Mouse (Mus musculus) neural tube, embryonic 15.5 days (tissue): Measurements from ENCODE around the gene Guf1. TPM values are rescaled to one million over a fixed set of nuclear protein-coding genes. Genes with fewer than 3 reads are reported as not detected.

Experiments used
- ATAC-seq: fragments of 200-750 bp; cut with Nextera tagmentation; 2 replicates; pipeline ENCODE4 v1.8.0; 2017; ENCODE audit warnings: mild to moderate bottlenecking, moderate TSS enrichment, moderate library complexity; ENCODE audit not compliant: low FRiP score
- H3K27ac ChIP-seq: fragments of 300-500 bp; sonication (generic); replicated peaks from 2 replicates; pipeline ENCODE4 v1.5.1; 2015; ENCODE audit warnings: mild to moderate bottlenecking, inconsistent platforms
- H3K27me3 ChIP-seq: fragments of 300-500 bp; sonication (generic); replicated peaks from 2 replicates; pipeline ENCODE4 v1.6.1; 2015; ENCODE audit warnings: inconsistent platforms
- H3K36me3 ChIP-seq: fragments of 300-500 bp; sonication (generic); 2 replicates; pipeline ENCODE4 v1.6.1; 2015; ENCODE audit warnings: inconsistent platforms
- H3K4me1 ChIP-seq: fragments of 300-500 bp; sonication (generic); 2 replicates; pipeline ENCODE4 v1.6.1; 2015; ENCODE audit warnings: inconsistent platforms
- H3K4me2 ChIP-seq: fragments of 300-500 bp; sonication (generic); 2 replicates; pipeline ENCODE4 v1.6.1; 2015; ENCODE audit warnings: inconsistent platforms, mild to moderate bottlenecking, moderate library complexity
- H3K4me3 ChIP-seq: fragments of 300-500 bp; sonication (generic); replicated peaks from 2 replicates; pipeline ENCODE4 v1.5.1; 2015; ENCODE audit warnings: mild to moderate bottlenecking, inconsistent platforms
- H3K9ac ChIP-seq: fragments of 300-500 bp; sonication (generic); replicated peaks from 2 replicates; pipeline ENCODE4 v1.6.1; 2015; ENCODE audit warnings: mild to moderate bottlenecking, inconsistent platforms
- H3K9me3 ChIP-seq: fragments of 300-500 bp; sonication (generic); replicated peaks from 2 replicates; pipeline ENCODE4 v1.6.1; 2016; ENCODE audit warnings: inconsistent platforms
- WGBS: fragments of 180-500 bp; shearing (Covaris S2); methylation state at CpG from one replicate; pipeline ENCODE4 v1.1.7; 2015; ENCODE audit warnings: mixed read lengths; 5-methylcytosine and 5-hydroxymethylcytosine counted together
- polyA plus RNA-seq: library from polyadenylated mRNA; unstranded; fragments of >200 nt; fragmentation: Nextera tagmentation; extraction: Ambion mirVana; gene quantifications from 2 replicates; pipeline ENCODE4 v1.2.1, GENCODE M21; 2015

Guf1 gene
- polyA plus RNA-seq, 1 experiment from 2014 or later = 53.9 TPM

- no peak overlapping the region for H3K27ac ChIP-seq
- H3K4me1 ChIP-seq = no peaks in the 10 kb centered on the region
- no peak overlapping the region for H3K9ac ChIP-seq
- peak; percentile 55; the same call in 1 of the 2 replicates for ATAC-seq
- no peaks in the 10 kb centered on the region for H3K36me3 ChIP-seq
- H3K4me2 ChIP-seq = no peak overlapping the region
- no peaks in the 10 kb centered on the region for H3K27me3 ChIP-seq
- H3K4me3 ChIP-seq = no peak overlapping the region
- no peaks in the 10 kb centered on the region for H3K9me3 ChIP-seq
Measured at GRCm38 (mm10) chr5:69601027-69601426, 44.3 kb downstream of the Guf1 start.

- Histone ChIP-seq H3K4me2 (no peak overlapping the region), H3K4me3 (no peak overlapping the region), H3K9ac (no peak overlapping the region), H3K4me1 (no peaks in the 10 kb centered on the region), H3K27ac (no peak overlapping the region), H3K36me3 (no peaks in the 10 kb centered on the region), H3K27me3 (no peaks in the 10 kb centered on the region), H3K9me3 (no peaks in the 10 kb centered on the region)
- ATAC-seq = no peak
- whole genome bisulfite sequencing = 28% methylated on average over 4 of the region's 4 CpGs
Measured at GRCm38 (mm10) chr5:69613209-69613796, 56.6 kb downstream of the Guf1 start.

GRCm38 (mm10) chr5:69620899-69621298 lies 64.2 kb downstream of the Guf1 start:
- Histone ChIP-seq H3K4me1 (no peaks in the 10 kb centered on the region), H3K27me3 (no peaks in the 10 kb centered on the region), H3K9me3 (no peaks in the 10 kb centered on the region), H3K4me2 (no peak overlapping the region), H3K36me3 (no peaks in the 10 kb centered on the region), H3K9ac (no peak overlapping the region), H3K4me3 (no peak overlapping the region), H3K27ac (no peak overlapping the region)
- WGBS = 89% methylated on average over 1 of the region's 1 CpGs
- ATAC-seq = no peak

Other genes with a start within 250 kb of the Guf1 start
- gene Kctd8, start 215.2 kb upstream of the Guf1 start, polyA plus RNA-seq = 31.6 and 37.0 TPM in 2 replicates
- 0.46 TPM in 1 of 2 replicates, not detected in the other for gene Yipf7, start 14.3 kb upstream of the Guf1 start, polyA plus RNA-seq
- 37.1 and 37.4 TPM in 2 replicates for gene Gnpda2, start 35.4 kb downstream of the Guf1 start, polyA plus RNA-seq